Mouse (Mus musculus): ENCODE measurements around the gene Slc38a2.

Gene Slc38a2

GRCm38 (mm10) chr15:96720146-96720545, 20.6 kb upstream of the Slc38a2 start:
- DNase-seq (ENCODE audit: low spot score in 2 of 2): no peak

- DNase-seq (ENCODE audit: low spot score in 2 of 2): no peak
Observed at GRCm38 (mm10) chr15:96718466-96718865, 18.9 kb upstream of the Slc38a2 start.

- DNase-seq (ENCODE audit: low spot score in 2 of 2): no peak
Observed at GRCm38 (mm10) chr15:96717181-96717580, 17.7 kb upstream of the Slc38a2 start.

GRCm38 (mm10) chr15:96716371-96716770, 16.8 kb upstream of the Slc38a2 start:
- no peak for DNase-seq (ENCODE audit: low spot score in 2 of 2)

GRCm38 (mm10) chr15:96715692-96716080, 16.2 kb upstream of the Slc38a2 start:
- no peak for DNase-seq (ENCODE audit: low spot score in 2 of 2)

- no peak for DNase-seq (ENCODE audit: low spot score in 2 of 2)
Observed at GRCm38 (mm10) chr15:96715079-96715691, 15.7 kb upstream of the Slc38a2 start.

GRCm38 (mm10) chr15:96714676-96715016, 15.1 kb upstream of the Slc38a2 start:
- DNase-seq (ENCODE audit: low spot score in 2 of 2): no peak

GRCm38 (mm10) chr15:96713758-96714675, 14.5 kb upstream of the Slc38a2 start:
- DNase-seq (ENCODE audit: low spot score in 2 of 2): no peak

- DNase-seq (ENCODE audit: low spot score in 2 of 2): no peak
Observed at GRCm38 (mm10) chr15:96712338-96712737, 12.8 kb upstream of the Slc38a2 start.

- no peak for DNase-seq (ENCODE audit: low spot score in 2 of 2)
Observed at GRCm38 (mm10) chr15:96711664-96712063, 12.1 kb upstream of the Slc38a2 start.

- no peak for DNase-seq (ENCODE audit: low spot score in 2 of 2)
Observed at GRCm38 (mm10) chr15:96710352-96711114, 11.0 kb upstream of the Slc38a2 start.

- DNase-seq (ENCODE audit: low spot score in 2 of 2): peak; percentile 95 to 97
Observed at GRCm38 (mm10) chr15:96709491-96710351, 10.2 kb upstream of the Slc38a2 start.

GRCm38 (mm10) chr15:96708976-96709490, 9.5 kb upstream of the Slc38a2 start:
- no peak for DNase-seq (ENCODE audit: low spot score in 2 of 2)

GRCm38 (mm10) chr15:96708428-96708827, 8.9 kb upstream of the Slc38a2 start:
- DNase-seq (ENCODE audit: low spot score in 2 of 2): no peak

GRCm38 (mm10) chr15:96707936-96708335, 8.4 kb upstream of the Slc38a2 start:
- no peak for DNase-seq (ENCODE audit: low spot score in 2 of 2)

GRCm38 (mm10) chr15:96702466-96703031, 3.0 kb upstream of the Slc38a2 start:
- no peak for DNase-seq (ENCODE audit: low spot score in 2 of 2)

GRCm38 (mm10) chr15:96700766-96701165, 1.2 kb upstream of the Slc38a2 start:
- DNase-seq (ENCODE audit: low spot score in 2 of 2): no peak

- DNase-seq (ENCODE audit: low spot score in 2 of 2): peak in 1 of 2 experiments; percentile 78
Observed at GRCm38 (mm10) chr15:96698658-96699448, 677 bp downstream of the Slc38a2 start.

- DNase-seq (ENCODE audit: low spot score in 2 of 2): no peak
Observed at GRCm38 (mm10) chr15:96697901-96698657, 1.5 kb downstream of the Slc38a2 start.

Measured in left cerebral cortex, adult 9 months (tissue).